Comparison of ENCODE assay signal across 23 mouse cellular contexts in genomic region chr1:105995966-105996365, GRCm38 (mm10). TPM values are rescaled to one million over a fixed set of nuclear protein-coding genes. Genes with fewer than 3 reads are reported as not detected.
DNase-seq lines count a peak whose midpoint lies in the region; ATAC-seq and TF ChIP-seq lines count a peak whose summit lies in the region.
"Had no signal": no experiment of that assay in that cellular context is flagged by ENCODE, and none has a peak within 500 bp of the region (broad histone marks: within the 10 kb centered on the region; RNA-seq: fewer than 3 reads in every experiment).

No protein-coding gene starts in this region.

- peak overlapping the region; percentile 33; the same call in 1 of the 2 replicates for H3K27ac ChIP-seq in liver, embryonic 15.5 days (replicated peaks)
- H3K27ac ChIP-seq in liver, embryonic 11.5 days (ENCODE audit: low read depth, low read length) = no peak overlapping the region
- no peak overlapping the region for H3K27ac ChIP-seq in CH12.LX (ENCODE audit: insufficient read depth, low read depth)
- no peak overlapping the region for H3K27ac ChIP-seq in midbrain, embryonic 11.5 days (ENCODE audit: low read depth, low read length)
- H3K27ac ChIP-seq: embryonic facial prominence, embryonic 12.5 days; hindbrain, embryonic 10.5 days; intestine, embryonic 15.5 days; midbrain, embryonic 10.5 days had no signal

- TF ChIP-seq POLR2A in CH12.LX (IDR thresholded peaks at IDR 0.05; ENCODE audit: low read depth, low read length) = no peak

- H3K9me3 ChIP-seq in liver, embryonic 15.5 days (replicated peaks) = no peaks in the 10 kb centered on the region
- no peaks in the 10 kb centered on the region for H3K9me3 ChIP-seq in liver, embryonic 11.5 days (ENCODE audit: control insufficient read depth, low read length)
- no peaks in the 10 kb centered on the region for H3K9me3 ChIP-seq in CH12.LX (replicated peaks; ENCODE audit: low read length)
- no peaks in the 10 kb centered on the region for H3K9me3 ChIP-seq in megakaryocyte, embryonic 14.5 days
- no peaks in the 10 kb centered on the region for H3K9me3 ChIP-seq in midbrain, embryonic 11.5 days (ENCODE audit: control insufficient read depth, low read length)
- H3K9me3 ChIP-seq: embryonic facial prominence, embryonic 12.5 days; hindbrain, embryonic 10.5 days; intestine, embryonic 15.5 days; midbrain, embryonic 10.5 days had no signal

- no peak for TF ChIP-seq CTCF in CH12.LX (conservative IDR thresholded peaks at IDR 0.05 in 1 of 2, IDR thresholded peaks at IDR 0.05 in 1 of 2; ENCODE audit: low read depth in 2 of 2, low read length in 2 of 2)

- no peak overlapping the region for H3K9ac ChIP-seq in liver, embryonic 15.5 days
- no peak overlapping the region for H3K9ac ChIP-seq in liver, embryonic 11.5 days (ENCODE audit: low read depth, low read length)
- no peak overlapping the region for H3K9ac ChIP-seq in CH12.LX (ENCODE audit: insufficient read depth, low read depth)
- no peak overlapping the region for H3K9ac ChIP-seq in midbrain, embryonic 11.5 days (ENCODE audit: low read length)
- H3K9ac ChIP-seq: embryonic facial prominence, embryonic 12.5 days; forebrain, postnatal 0 days; intestine, embryonic 15.5 days had no signal

- dilution Hi-C loops in CH12.LX (cut with MboI; ENCODE audit: extremely low pct_ligation_motif_present, extremely low pct_unique_long_range_greater_than_20kb, low sequenced_read_pairs) = no loop called here

- peaks cover 39% of the 10 kb centered on the region for H3K79me2 ChIP-seq in CH12.LX (replicated peaks; ENCODE audit: control insufficient read depth, extremely low read depth, insufficient read depth, poor library complexity, severe bottlenecking)

- no peak for DNase-seq in liver, embryonic 11.5 days (ENCODE audit: low spot score)
- DNase-seq in CH12.LX (ENCODE audit: extremely low read depth) (no peak), R1 (ENCODE audit: low read depth, low spot score) (peak; percentile 16)
- no peak for DNase-seq in testis, postnatal 14 days (ENCODE audit: low spot score)
- no peak for DNase-seq in midbrain, embryonic 11.5 days (ENCODE audit: low spot score, missing footprints)
- DNase-seq: adrenal gland, adult 2 months; cerebellum, adult 18-20 months; cerebellum, postnatal 14 days; forebrain, postnatal 0 days; gastrocnemius, postnatal 25 days; kidney, adult 8-10 months; kidney, postnatal 10 days; left cerebral cortex, postnatal 4 days; liver; lung, adult 2 months; thymus, postnatal 25 days had no signal

- H3K27me3 ChIP-seq in liver, embryonic 15.5 days = no peaks in the 10 kb centered on the region
- H3K27me3 ChIP-seq in liver, embryonic 11.5 days (replicated peaks; ENCODE audit: control insufficient read depth, insufficient read depth, low read length) = no peaks in the 10 kb centered on the region
- no peaks in the 10 kb centered on the region for H3K27me3 ChIP-seq in CH12.LX (replicated peaks)
- H3K27me3 ChIP-seq in megakaryocyte, embryonic 14.5 days (replicated peaks) = no peaks in the 10 kb centered on the region
- no peaks in the 10 kb centered on the region for H3K27me3 ChIP-seq in midbrain, embryonic 11.5 days (ENCODE audit: control insufficient read depth, insufficient read depth, low read length)
- H3K27me3 ChIP-seq: intestine, embryonic 15.5 days had no signal

- no peak for TF ChIP-seq RAD21 in CH12.LX (IDR thresholded peaks at IDR 0.05; ENCODE audit: low read depth, low read length)

- H3K4me1 ChIP-seq in liver, embryonic 15.5 days (replicated peaks) = peaks cover 66% of the 10 kb centered on the region
- H3K4me1 ChIP-seq in liver, embryonic 11.5 days (replicated peaks; ENCODE audit: control insufficient read depth, insufficient read depth, low read length) = peaks cover 16% of the 10 kb centered on the region
- peaks cover 3 to 50% of the 10 kb centered on the region in 2 experiments; a peak in 3 of 4 replicates for H3K4me1 ChIP-seq in CH12.LX (ENCODE audit: control insufficient read depth in 1 of 2, insufficient read depth in 2 of 2)
- H3K4me1 ChIP-seq in megakaryocyte, embryonic 14.5 days = peaks cover 75% of the 10 kb centered on the region
- H3K4me1 ChIP-seq in midbrain, embryonic 11.5 days (ENCODE audit: control insufficient read depth, insufficient read depth, low read length) = peaks cover 18% of the 10 kb centered on the region

- H3K4me3 ChIP-seq in liver, embryonic 15.5 days (replicated peaks) = no peak overlapping the region
- H3K4me3 ChIP-seq in liver, embryonic 11.5 days (ENCODE audit: low read depth, low read length) = no peak overlapping the region
- H3K4me3 ChIP-seq in CH12.LX (replicated peaks in 1 of 3; ENCODE audit: low read depth in 2 of 3, low read length in 2 of 3, poor library complexity in 1 of 3) = no peak overlapping the region
- H3K4me3 ChIP-seq in megakaryocyte, embryonic 14.5 days (replicated peaks) = peak overlapping the region; percentile 67
- H3K4me3 ChIP-seq in midbrain, embryonic 11.5 days (ENCODE audit: low read depth, low read length) = no peak overlapping the region
- H3K4me3 ChIP-seq: embryonic facial prominence, embryonic 12.5 days; hindbrain, embryonic 10.5 days; intestine, embryonic 15.5 days; midbrain, embryonic 10.5 days had no signal

- TF ChIP-seq EP300 in CH12.LX (IDR thresholded peaks at IDR 0.05; ENCODE audit: low read length) = no peak

- no peak for ATAC-seq in liver, embryonic 15.5 days (ENCODE audit: insufficient read depth)
- no peak for ATAC-seq in liver, embryonic 11.5 days (replicated peaks; ENCODE audit: low FRiP score)
- no peak for ATAC-seq in midbrain, embryonic 11.5 days (ENCODE audit: low FRiP score)
- ATAC-seq: forebrain, postnatal 0 days; hindbrain, embryonic 16.5 days; intestine, embryonic 15.5 days had no signal

- no peaks in the 10 kb centered on the region for H3K36me3 ChIP-seq in liver, embryonic 15.5 days (replicated peaks)
- H3K36me3 ChIP-seq in liver, embryonic 11.5 days (ENCODE audit: control insufficient read depth, insufficient read depth, low read length) = no peaks in the 10 kb centered on the region
- peaks cover 0 to 19% of the 10 kb centered on the region in 2 experiments for H3K36me3 ChIP-seq in CH12.LX (replicated peaks in 1 of 2; ENCODE audit: control insufficient read depth in 1 of 2, insufficient read depth in 1 of 2, low read length in 1 of 2)
- H3K36me3 ChIP-seq in megakaryocyte, embryonic 14.5 days (replicated peaks; ENCODE audit: low read length) = peaks cover 21% of the 10 kb centered on the region
- no peaks in the 10 kb centered on the region for H3K36me3 ChIP-seq in midbrain, embryonic 11.5 days (ENCODE audit: control insufficient read depth, insufficient read depth, low read length)
- H3K36me3 ChIP-seq: embryonic facial prominence, embryonic 12.5 days; hindbrain, embryonic 10.5 days; intestine, embryonic 15.5 days; midbrain, embryonic 10.5 days had no signal

- no peak overlapping the region for H3K4me2 ChIP-seq in liver, embryonic 15.5 days
- no peak overlapping the region for H3K4me2 ChIP-seq in liver, embryonic 11.5 days
- H3K4me2 ChIP-seq in CH12.LX (ENCODE audit: insufficient read depth, low read depth, poor library complexity, severe bottlenecking) = no peak overlapping the region
- no peak overlapping the region for H3K4me2 ChIP-seq in midbrain, embryonic 11.5 days
- H3K4me2 ChIP-seq: embryonic facial prominence, embryonic 12.5 days; intestine, embryonic 15.5 days had no signal

- in situ Hi-C loops in CH12.LX (cut with MboI; ENCODE audit: low pct_ligation_motif_present, low pct_unique_long_range_greater_than_20kb, low sequenced_read_pairs) = no loop called here

- WGBS in liver, embryonic 15.5 days (ENCODE audit: insufficient replicate concordance) = 45% methylated on average over 2 of the region's 2 CpGs
- 52% methylated on average over 2 of the region's 2 CpGs for whole genome bisulfite sequencing in liver, embryonic 11.5 days
- WGBS in midbrain, embryonic 11.5 days = 69% methylated on average over 2 of the region's 2 CpGs

TF ChIP-seq in CH12.LX, 34 proteins besides CTCF, POLR2A, EP300 and RAD21:
- TF ChIP-seq IRF4 (IDR thresholded peaks at IDR 0.05; ENCODE audit: low read depth, low read length) = no peak
- peak; percentile 23; the same call in 1 of the 2 replicates for TF ChIP-seq ZKSCAN1 (IDR thresholded peaks at IDR 0.05; ENCODE audit: borderline replicate concordance, low read depth, low read length)

RNA-seq across cellular contexts. Expression of gene Zcchc2, which starts 5.8 kb away (rescaled TPM):
- 1.0 and 1.2 TPM in 2 replicates for polyA plus RNA-seq in liver, embryonic 15.5 days (2015; fragmentation: Nextera tagmentation; extraction: Ambion mirVana)
- 3.4 and 3.9 TPM in 2 replicates for polyA plus RNA-seq in liver, embryonic 11.5 days (2014; fragmentation: Nextera tagmentation; extraction: Ambion mirVana)
- total RNA-seq in CH12.LX (2012; rRNA removed) (7.8 TPM in 2 replicates), CH12.LX (2014; rRNA removed) (6.7 and 6.8 TPM in 2 replicates)
- 10.5 and 12.6 TPM in 2 replicates for polyA plus RNA-seq in CH12.LX (2012; ENCODE audit: insufficient read length, low read depth)
- polyA plus RNA-seq in megakaryocyte, embryonic 14.5 days (2012; ENCODE audit: insufficient read depth, low replicate concordance) = 3.8 and 5.2 TPM in 2 replicates
- 1.7 and 1.8 TPM in 2 replicates for polyA plus RNA-seq in midbrain, embryonic 11.5 days (2014; fragmentation: Nextera tagmentation; extraction: Ambion mirVana)
